In the genomic region with DNA sequence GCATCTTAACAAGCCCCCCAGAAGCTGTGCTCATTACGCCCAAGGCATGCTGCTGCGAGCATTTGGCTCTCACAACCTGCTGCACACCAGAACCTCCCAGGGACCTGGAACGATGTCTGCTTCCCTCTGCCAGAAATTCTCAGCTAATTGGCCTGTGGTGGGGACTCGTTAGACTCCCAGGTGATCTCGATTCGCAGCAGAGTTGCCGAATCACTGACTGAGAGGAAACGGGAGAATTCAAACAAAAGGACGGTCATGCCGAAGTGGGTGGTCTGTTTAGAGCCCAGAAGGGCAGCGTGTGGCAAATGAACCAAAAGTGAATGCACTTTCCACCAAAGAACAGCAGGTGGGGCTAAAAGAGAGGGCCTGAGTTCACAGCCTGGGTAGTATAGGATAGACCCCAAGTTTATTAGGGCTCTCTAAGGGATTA, we compare ENCODE assay signal across 10 mouse cellular contexts.
DNase-seq lines count a peak whose midpoint lies in the region; ATAC-seq lines count a peak whose summit lies in the region.
"Had no signal": no experiment of that assay in that cellular context is flagged by ENCODE, and none has a peak within 500 bp of the region (broad histone marks: within the 10 kb centered on the region; RNA-seq: fewer than 3 reads in every experiment).

No protein-coding gene starts in this region.

- H3K36me3 ChIP-seq in midbrain, embryonic 15.5 days (replicated peaks) = no peaks in the 10 kb centered on the region
- H3K36me3 ChIP-seq: embryonic facial prominence, embryonic 15.5 days; lung, embryonic 15.5 days had no signal

- no peak for ATAC-seq in midbrain, embryonic 15.5 days (replicated peaks)
- no peak for ATAC-seq in frontal cortex, adult (ENCODE audit: low TSS enrichment)

- H3K27me3 ChIP-seq in midbrain, embryonic 15.5 days (replicated peaks) = no peaks in the 10 kb centered on the region
- H3K27me3 ChIP-seq: embryonic facial prominence, embryonic 15.5 days; lung, embryonic 15.5 days had no signal

- peak overlapping the region; percentile 42; the same call in 1 of the 2 replicates for H3K27ac ChIP-seq in midbrain, embryonic 15.5 days
- H3K27ac ChIP-seq: embryonic facial prominence, embryonic 15.5 days; lung, embryonic 15.5 days had no signal

- DNase-seq in layer of hippocampus, adult 18-20 months (ENCODE audit: low spot score in 2 of 2) = peak; percentile 19 to 27
- no peak for DNase-seq in layer of hippocampus, postnatal 25 days (ENCODE audit: extremely low spot score in 1 of 2, low spot score in 1 of 2)
- peak; percentile 77 for DNase-seq in R1 (ENCODE audit: low read depth, low spot score)
- DNase-seq in embryo, embryonic 11 days = peak; percentile 51
- DNase-seq in frontal cortex, postnatal 25 days (ENCODE audit: low spot score in 2 of 2) = no peak
- no peak for DNase-seq in thymus, postnatal 4 days

- peaks cover 5% of the 10 kb centered on the region for H3K4me1 ChIP-seq in midbrain, embryonic 15.5 days
- H3K4me1 ChIP-seq: embryonic facial prominence, embryonic 15.5 days; lung, embryonic 15.5 days had no signal

- no peak overlapping the region for H3K4me2 ChIP-seq in midbrain, embryonic 15.5 days
- H3K4me2 ChIP-seq: embryonic facial prominence, embryonic 15.5 days; lung, embryonic 15.5 days had no signal

- H3K9me3 ChIP-seq in midbrain, embryonic 15.5 days = no peaks in the 10 kb centered on the region
- H3K9me3 ChIP-seq: embryonic facial prominence, embryonic 15.5 days; lung, embryonic 15.5 days had no signal

- WGBS in midbrain, embryonic 15.5 days = 13% methylated on average over 11 of the region's 11 CpGs

- H3K9ac ChIP-seq in midbrain, embryonic 15.5 days = no peak overlapping the region
- H3K9ac ChIP-seq: embryonic facial prominence, embryonic 15.5 days; lung, embryonic 15.5 days had no signal

- no peak overlapping the region for H3K4me3 ChIP-seq in midbrain, embryonic 15.5 days
- H3K4me3 ChIP-seq: embryonic facial prominence, embryonic 15.5 days; lung, embryonic 15.5 days had no signal

Comparison
In these comparisons a context has a peak if more than half of its experiments do, and no peak if none do; other contexts are left out.
1. DNase-seq: peak in layer of hippocampus, adult 18-20 months (2 of 2), R1 (single experiment) and embryo, embryonic 11 days (single experiment); none in layer of hippocampus, postnatal 25 days (0 of 2), frontal cortex, postnatal 25 days (0 of 2) and thymus, postnatal 4 days (single experiment).